Mouse (Mus musculus) spleen, adult 2 months (tissue): ENCODE measurements around the gene Hacd4.

ENCODE experiments used
- CTCF ChIP-seq: fragments of 200-500 bp; IDR thresholded peaks from 2 replicates; pipeline ENCODE4 v1.5.1; 2011; ENCODE audit warnings: mild to moderate bottlenecking, inconsistent platforms; ENCODE audit not compliant: insufficient read depth, insufficient read length, insufficient replicate concordance; ENCODE audit errors: extremely low read depth
- POLR2A ChIP-seq: fragments of 200-500 bp; IDR thresholded peaks from 2 replicates; pipeline ENCODE4 v1.6.1; 2011; ENCODE audit warnings: low read depth, low read length, inconsistent platforms

DNA sequence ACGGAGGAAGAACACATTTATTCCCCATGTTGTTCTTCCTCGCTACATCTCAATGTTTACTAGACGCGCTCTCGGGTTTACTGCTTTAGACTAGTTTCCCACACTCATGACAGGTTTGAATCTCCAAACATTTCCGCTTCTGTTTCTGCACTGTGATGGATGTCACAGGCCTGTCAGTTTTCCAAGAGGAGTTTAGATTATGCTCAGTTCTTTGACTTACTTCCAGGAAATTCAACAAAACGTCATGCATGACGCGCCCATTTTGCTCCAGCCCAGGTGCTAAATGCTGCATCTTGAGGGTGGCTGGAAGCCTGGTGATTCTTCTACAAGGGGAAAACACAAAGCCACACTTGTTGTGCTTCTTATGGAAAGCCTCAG, 40.1 kb upstream of the Hacd4 start:
- TF ChIP-seq CTCF (no peak), POLR2A (no peak)
